Mouse (Mus musculus): Measurements from ENCODE around the gene Psme4.

DNA sequence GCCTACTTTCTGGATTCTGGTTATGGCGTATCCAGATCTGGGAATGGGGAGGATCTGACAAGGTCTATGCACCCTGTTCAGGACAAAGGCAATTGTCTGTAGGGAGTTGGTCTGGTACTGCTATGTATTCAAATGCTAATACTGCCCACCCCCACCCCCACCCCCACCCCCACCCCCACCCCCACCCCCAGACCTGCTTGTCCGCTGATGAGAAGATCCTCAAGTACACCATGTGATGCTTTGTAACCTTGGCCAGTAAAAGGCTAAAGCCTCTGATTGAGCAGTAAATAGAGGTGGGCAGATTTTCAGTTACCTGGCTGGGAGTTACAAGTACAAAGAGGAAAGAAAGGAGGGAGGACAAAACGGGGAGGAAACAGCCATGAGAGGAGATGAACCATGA, 21.9 kb upstream of the Psme4 start:
- TF ChIP-seq CTCF (IDR thresholded peaks at IDR 0.05): no peak
- TF ChIP-seq POLR2A (IDR thresholded peaks at IDR 0.05; ENCODE audit: insufficient read depth, low read depth, low read length): no peak
- TF ChIP-seq EP300 (IDR thresholded peaks at IDR 0.05; ENCODE audit: insufficient read depth, low read depth, low read length): no peak

All from heart, adult 2 months (tissue).